Mouse (Mus musculus) ES-E14 (cell line): ENCODE data around the gene Tex50. TPM values are rescaled to one million over a fixed set of nuclear protein-coding genes. Genes with fewer than 3 reads are reported as not detected.

Experiments used
- DNase-seq: peaks from one replicate; pipeline ENCODE4 v3.0.0-alpha.2; 2013; ENCODE audit warnings: low read depth, low spot score
- H3K27ac ChIP-seq: 2 replicates; pipeline ENCODE4 v1.5.1; 2012; ENCODE audit warnings: low read depth, mild to moderate bottlenecking, low read length, moderate library complexity, mixed read lengths; ENCODE audit not compliant: poor library complexity, insufficient read depth, severe bottlenecking
- H3K36me3 ChIP-seq: 2 replicates; pipeline ENCODE4 v1.6.1; 2012; ENCODE audit warnings: mild to moderate bottlenecking, low read length, moderate library complexity, mixed read lengths; ENCODE audit not compliant: control insufficient read depth, poor library complexity, insufficient read depth, severe bottlenecking
- H3K4me1 ChIP-seq, 2 experiments: fragments of 150-350 bp in 1 of 2; sonication (generic) in 1 of 2; 2 replicates each; pipeline ENCODE4 v1.6.1; 2012; ENCODE audit warnings: low read length in 2 of 2, mild to moderate bottlenecking in 1 of 2, mixed read lengths in 1 of 2; ENCODE audit not compliant: control insufficient read depth in 2 of 2, insufficient read depth in 2 of 2, poor library complexity in 1 of 2
- H3K4me3 ChIP-seq, 2 experiments: fragments of 150-350 bp in 1 of 2; sonication (generic) in 1 of 2; 2 replicates each; pipeline ENCODE4 v1.5.1; 2012; ENCODE audit warnings: low read length in 2 of 2, low read depth in 1 of 2, mild to moderate bottlenecking in 1 of 2, mixed read lengths in 1 of 2; ENCODE audit not compliant: insufficient read depth in 1 of 2, poor library complexity in 1 of 2, severe bottlenecking in 1 of 2
- H3K9ac ChIP-seq: 2 replicates; pipeline ENCODE4 v1.6.1; 2012; ENCODE audit warnings: low read depth, mild to moderate bottlenecking, low read length, mixed read lengths; ENCODE audit not compliant: poor library complexity, insufficient read depth, severe bottlenecking
- H3K9me3 ChIP-seq: fragments of 150-350 bp; sonication (generic); 2 replicates; pipeline ENCODE4 v1.6.1; 2012; ENCODE audit warnings: low read depth, mild to moderate bottlenecking, low read length; ENCODE audit not compliant: control insufficient read depth, insufficient read depth
- CHD2 ChIP-seq: IDR thresholded peaks from 2 replicates; pipeline ENCODE4 v1.6.1; 2014; ENCODE audit warnings: mild to moderate bottlenecking, low read depth, low read length, inconsistent platforms
- HCFC1 ChIP-seq: IDR thresholded peaks from 2 replicates; pipeline ENCODE4 v1.6.1; 2012; ENCODE audit warnings: low read length, inconsistent platforms, borderline replicate concordance; ENCODE audit not compliant: insufficient read depth
- MAFK ChIP-seq: IDR thresholded peaks from 2 replicates; pipeline ENCODE4 v1.6.1; 2014; ENCODE audit warnings: mild to moderate bottlenecking, low read depth, low read length, inconsistent platforms; ENCODE audit not compliant: insufficient read depth
- ZC3H11A ChIP-seq: IDR thresholded peaks from 2 replicates; pipeline ENCODE4 v1.6.1; 2012; ENCODE audit warnings: low read depth, mild to moderate bottlenecking, inconsistent platforms, low read length, borderline replicate concordance
- ZNF384 ChIP-seq: IDR thresholded peaks from 2 replicates; pipeline ENCODE4 v1.6.1; 2012; ENCODE audit warnings: low read depth, low read length, inconsistent platforms
- in situ Hi-C, 2 experiments: fragments of 600-800 bp; cut with MboI; formaldehyde crosslinking; loops; one replicate each; pipeline ENCODE4 v1.15.1; 2025; ENCODE audit warnings: low sequenced_read_pairs in 2 of 2, inconsistent platforms in 1 of 2; ENCODE audit not compliant: unreplicated experiment in 2 of 2
- total RNA-seq: library from RNA; depleted of rRNA; stranded (reverse); fragments of 300-350 nt; gene quantifications from 2 replicates; pipeline ENCODE4 v1.2.3, GENCODE M21; 2012

The Tex50 gene
- total RNA-seq, 1 experiment, result not detected

- no peaks in the 10 kb centered on the region for H3K4me1 ChIP-seq
- in situ Hi-C loops, result no loop called here
- H3K9ac ChIP-seq, result peak within 1 kb of the TSS; percentile 85
- peak within 1 kb of the TSS; percentile 80 to 85 for H3K4me3 ChIP-seq
- H3K27ac ChIP-seq, result peak within 1 kb of the TSS; percentile 22; the same call in 1 of the 2 replicates
- DNase-seq, result peak; percentile 97
- no peak for TF ChIP-seq MAFK
- peak; percentile 42; the same call in 1 of the 2 replicates for TF ChIP-seq CHD2
- TF ChIP-seq ZNF384, result no peak
- no peak for TF ChIP-seq ZC3H11A
- TF ChIP-seq HCFC1, result peak; percentile 90
- H3K36me3 ChIP-seq, result no peaks in the 10 kb centered on the region
- no peaks in the 10 kb centered on the region for H3K9me3 ChIP-seq
Measured at GRCm38 (mm10) chr1:161130726-161131664, 28.1 kb downstream of the Tex50 start, which contains the start of gene Klhl20. Gene Klhl20, minus strand, starts transcription at chr1:161131511.

DNA sequence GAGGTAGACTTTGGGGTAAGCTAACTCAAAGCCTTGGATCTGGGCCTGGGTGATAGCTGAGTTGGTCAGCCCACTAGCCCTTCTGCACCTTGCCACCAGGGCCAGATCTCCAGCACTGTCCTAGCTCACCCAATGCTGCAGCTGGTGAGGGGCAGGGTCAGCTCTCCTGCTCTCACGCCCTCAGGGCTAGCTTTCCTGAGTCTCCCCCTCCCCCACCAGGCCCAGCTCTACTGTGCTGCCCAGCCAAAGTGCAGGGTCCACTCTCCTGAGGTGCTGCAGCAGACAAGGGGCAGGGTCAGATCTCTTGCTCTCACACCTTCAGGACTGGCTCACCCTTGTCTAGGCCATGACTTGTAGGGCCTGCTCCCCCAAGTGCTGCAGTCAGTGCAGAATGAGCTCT lies 32.7 kb downstream of the Tex50 start:
- Histone ChIP-seq H3K9me3 (no peaks in the 10 kb centered on the region), H3K9ac (no peak overlapping the region), H3K4me1 (no peaks in the 10 kb centered on the region), H3K4me3 (no peak overlapping the region), H3K36me3 (no peaks in the 10 kb centered on the region), H3K27ac (no peak overlapping the region)
- TF ChIP-seq ZC3H11A (no peak), ZNF384 (no peak), CHD2 (no peak), HCFC1 (no peak), MAFK (no peak)
- no peak for DNase-seq
- in situ Hi-C loops, result no loop called here

- H3K4me1 ChIP-seq, result no peaks in the 10 kb centered on the region
- no peak for DNase-seq
- in situ Hi-C loops, result no loop called here
Measured at GRCm38 (mm10) chr1:161122661-161123418, 36.3 kb downstream of the Tex50 start.

GRCm38 (mm10) chr1:161114591-161114990 lies 44.5 kb downstream of the Tex50 start:
- in situ Hi-C loops, result no loop called here
- H3K27ac ChIP-seq, result no peak overlapping the region
- H3K9me3 ChIP-seq, result no peaks in the 10 kb centered on the region
- H3K4me1 ChIP-seq, result no peaks in the 10 kb centered on the region
- H3K36me3 ChIP-seq, result no peaks in the 10 kb centered on the region
- TF ChIP-seq ZC3H11A (no peak), MAFK (no peak), CHD2 (no peak), HCFC1 (no peak), ZNF384 (no peak)
- DNase-seq, result no peak
- H3K9ac ChIP-seq, result no peak overlapping the region
- no peak overlapping the region for H3K4me3 ChIP-seq

More at GRCm38 (mm10) chr1:161122661-161123418, 36.3 kb downstream of the Tex50 start:
- Histone ChIP-seq H3K9me3 (no peaks in the 10 kb centered on the region), H3K36me3 (no peaks in the 10 kb centered on the region), H3K4me3 (no peak overlapping the region), H3K27ac (no peak overlapping the region), H3K9ac (no peak overlapping the region)
- TF ChIP-seq CHD2 (no peak), MAFK (no peak), ZC3H11A (no peak), HCFC1 (no peak), ZNF384 (no peak)
